Mouse (Mus musculus) gastrocnemius, postnatal 25 days (tissue): Measurements from ENCODE around the gene Olfr190. TPM values are rescaled to one million over a fixed set of nuclear protein-coding genes. Genes with fewer than 3 reads are reported as not detected.
"Not testable (repeated sequence)": the region's sequence is repeated elsewhere in the genome, so short reads cannot be mapped to it uniquely, and the experiment has no call there.

Source experiments
- DNase-seq: peaks from one replicate; pipeline ENCODE4 v3.0.0; 2022
- long read RNA-seq, 2 experiments: library from polyadenylated mRNA; stranded (forward); transcript quantifications; one replicate each; pipeline ENCODE4 v2.0.0; 2021
- total RNA-seq, 2 experiments: library from RNA; stranded (reverse); gene quantifications; 1 replicate in 1 of 2; 2 replicates in 1 of 2; pipeline ENCODE4 v1.2.3; 2021

Gene Olfr190
- total RNA-seq, result not detected
- long read RNA-seq, experiment 1, result 0 reads
- long read RNA-seq, experiment 2, result 0 reads

- DNase-seq, result no peak
Observed at GRCm38 (mm10) chr16:59077905-59078304, at the start of gene Olfr190. TSS of gene Olfr190 (minus strand) at chr16:59078005.

DNA sequence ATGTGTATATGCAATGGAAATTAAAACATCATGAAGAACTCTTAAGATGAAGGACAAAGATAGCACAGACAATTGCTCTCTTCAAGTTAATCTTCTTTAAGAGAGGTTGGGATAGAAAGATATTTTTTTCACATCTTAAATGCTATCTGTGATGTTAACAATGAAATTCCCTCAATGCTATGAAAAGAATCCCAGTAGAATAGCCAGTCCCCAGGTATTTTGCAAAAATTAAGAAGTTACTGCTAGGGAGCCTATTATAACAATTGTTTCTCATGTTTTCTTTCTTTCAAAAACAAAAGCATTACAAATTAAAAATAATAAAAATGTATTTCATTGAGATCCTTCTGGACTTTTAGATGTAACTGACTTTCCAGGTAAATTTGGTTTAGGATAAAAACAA is 43.2 kb upstream of the Olfr190 start, which contains the start of gene Olfr194:
Gene Olfr194 (minus strand): TSS at position 101 of the 400 bp plus-strand sequence.
- DNase-seq, result no peak

DNA sequence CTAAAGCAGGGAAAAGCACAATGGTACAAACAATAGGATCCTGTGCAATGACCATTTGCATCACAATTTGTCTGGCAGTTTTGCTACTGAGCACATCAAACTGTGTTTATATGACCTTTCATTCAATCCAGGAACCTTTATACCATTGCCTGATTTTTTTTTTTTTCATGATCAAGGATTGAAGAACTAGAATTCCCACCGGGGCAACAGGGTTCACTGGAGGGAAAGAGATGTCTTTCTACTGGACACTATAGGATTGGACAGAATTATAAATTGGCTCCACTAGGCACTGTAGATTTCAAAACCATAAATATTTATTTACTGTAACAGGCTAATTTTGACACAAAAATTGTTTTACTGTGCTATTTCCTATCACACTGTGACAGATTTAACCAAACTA is 34.0 kb upstream of the Olfr190 start, which contains the start of gene Olfr193:
Gene Olfr193 (minus strand): TSS at position 101 of the 400 bp plus-strand sequence.
- DNase-seq, result no peak

GRCm38 (mm10) chr16:59108522-59108921 is 30.7 kb upstream of the Olfr190 start:
- DNase-seq, result not testable (repeated sequence)

- DNase-seq, result no peak
Observed at GRCm38 (mm10) chr16:59105312-59105711, 27.5 kb upstream of the Olfr190 start.

GRCm38 (mm10) chr16:59089722-59090121 is 11.9 kb upstream of the Olfr190 start, which contains the start of gene Olfr191:
TSS of gene Olfr191 (minus strand) at chr16:59089822.
- not testable (repeated sequence) for DNase-seq

DNA sequence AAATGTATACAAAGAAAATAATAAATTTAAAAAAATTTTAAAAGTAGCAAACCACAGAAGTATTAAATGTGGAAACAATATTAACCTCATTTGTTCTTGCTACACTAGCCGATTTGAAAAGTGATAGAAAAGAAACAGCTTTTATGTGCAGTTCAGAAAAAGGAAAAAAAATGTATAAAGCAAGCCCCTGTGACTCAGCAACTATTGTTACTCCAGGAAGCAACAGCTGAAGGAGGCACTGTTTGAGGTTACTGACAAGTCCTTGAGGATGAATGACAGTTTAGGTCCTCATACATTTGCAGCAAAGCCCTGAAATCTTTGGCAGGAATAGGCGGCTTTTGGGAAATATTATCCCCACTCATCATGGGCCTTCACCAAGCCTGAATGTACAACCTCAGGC is 3.3 kb upstream of the Olfr190 start:
- not testable (repeated sequence) for DNase-seq

GRCm38 (mm10) chr16:59073520-59073919 is 4.3 kb downstream of the Olfr190 start:
- no peak for DNase-seq

DNA sequence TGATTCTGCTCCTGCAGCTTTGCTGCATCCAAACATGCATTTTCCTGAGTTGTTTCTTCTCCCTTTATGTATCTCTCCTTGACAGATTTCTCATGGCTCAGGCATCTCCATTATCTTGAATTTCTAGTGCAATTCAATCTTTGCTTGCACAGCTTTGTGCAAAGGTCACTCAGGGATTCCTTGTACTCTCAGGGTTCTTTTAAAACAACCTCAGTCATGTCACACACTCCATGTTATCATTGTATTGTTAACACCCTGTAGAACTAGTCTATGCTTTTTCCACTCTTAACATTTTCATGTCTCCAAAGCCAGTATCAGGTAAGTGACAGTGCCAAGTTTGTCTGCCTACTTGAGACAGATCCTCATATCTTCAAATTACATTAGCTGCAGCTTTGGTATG is 6.0 kb downstream of the Olfr190 start:
- no peak for DNase-seq

DNA sequence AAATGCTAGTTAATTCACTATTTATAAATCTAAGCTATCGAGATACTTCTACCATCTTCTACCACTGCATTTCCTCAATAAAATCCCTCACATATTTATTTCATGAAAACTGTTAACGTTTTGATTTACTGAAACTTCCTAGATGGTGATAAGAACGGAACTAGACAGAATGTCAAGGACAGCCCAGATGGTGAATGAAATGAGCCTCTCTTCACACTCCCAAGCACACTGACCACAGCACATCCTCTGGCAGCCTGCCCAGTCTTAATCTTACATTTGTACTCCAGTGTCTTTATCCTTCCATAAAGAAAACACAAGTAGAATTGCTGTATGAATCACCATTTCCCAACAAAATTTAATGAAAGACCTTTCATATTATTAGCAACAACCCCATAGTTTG is 15.4 kb downstream of the Olfr190 start:
- DNase-seq, result not testable (repeated sequence)

DNA sequence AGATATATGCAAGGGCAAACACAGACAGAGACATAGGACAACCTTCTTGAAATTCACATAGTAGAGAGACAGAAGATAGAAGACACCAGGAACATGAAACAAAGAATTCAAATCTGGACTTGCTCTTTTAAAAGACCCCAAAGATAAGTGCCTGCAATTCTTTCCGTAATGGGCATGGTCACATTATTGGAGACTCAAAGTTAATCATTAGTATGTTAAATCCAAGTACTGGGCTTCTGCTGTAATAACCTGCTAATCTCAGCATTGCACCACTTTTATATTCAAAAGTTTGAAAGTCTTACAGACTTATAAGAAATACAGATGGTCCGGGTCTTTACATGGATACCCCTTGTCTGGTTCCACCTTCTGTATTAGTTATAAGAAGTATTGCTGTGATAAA is 28.5 kb downstream of the Olfr190 start:
- not testable (repeated sequence) for DNase-seq

DNA sequence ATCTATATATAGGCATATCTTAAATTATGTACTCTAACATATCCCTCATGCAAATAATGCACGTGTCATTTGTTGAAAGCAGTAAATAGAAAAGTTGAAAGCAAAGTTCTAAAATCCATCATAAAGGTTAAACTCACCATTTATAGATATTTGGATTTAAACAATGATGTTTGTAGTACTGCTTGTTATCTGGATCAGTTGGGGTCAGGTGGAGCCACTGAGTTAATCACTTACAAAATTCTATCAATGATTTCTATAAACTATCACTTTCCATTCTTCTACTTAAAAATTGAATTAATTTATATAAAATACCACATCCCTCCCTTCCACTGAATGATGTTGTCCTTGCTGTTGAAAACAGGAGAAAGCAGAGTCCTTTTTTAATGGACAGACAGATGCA is 28.9 kb downstream of the Olfr190 start:
- no peak for DNase-seq

- no peak for DNase-seq
Observed at GRCm38 (mm10) chr16:59047579-59047978, 30.2 kb downstream of the Olfr190 start.

DNA sequence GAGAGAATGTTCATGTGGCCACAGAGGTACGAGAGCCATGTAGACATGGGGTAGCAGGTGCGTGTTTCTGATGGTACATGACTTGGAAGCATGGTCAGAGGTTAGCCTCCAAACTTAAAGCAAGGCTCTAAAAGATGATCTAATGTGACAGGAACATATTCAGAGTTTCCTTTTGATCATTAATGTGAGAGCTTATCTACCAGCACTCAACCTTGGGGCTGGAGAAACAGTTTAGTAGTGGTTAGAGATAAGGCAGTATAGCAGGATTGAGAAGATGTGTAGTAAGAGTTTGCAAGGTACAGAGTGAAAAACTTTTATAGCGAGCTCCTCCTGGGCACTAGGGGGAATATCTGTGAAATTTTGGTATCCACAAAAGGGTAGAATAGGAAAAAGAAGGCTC is 32.0 kb downstream of the Olfr190 start:
- no peak for DNase-seq

DNA sequence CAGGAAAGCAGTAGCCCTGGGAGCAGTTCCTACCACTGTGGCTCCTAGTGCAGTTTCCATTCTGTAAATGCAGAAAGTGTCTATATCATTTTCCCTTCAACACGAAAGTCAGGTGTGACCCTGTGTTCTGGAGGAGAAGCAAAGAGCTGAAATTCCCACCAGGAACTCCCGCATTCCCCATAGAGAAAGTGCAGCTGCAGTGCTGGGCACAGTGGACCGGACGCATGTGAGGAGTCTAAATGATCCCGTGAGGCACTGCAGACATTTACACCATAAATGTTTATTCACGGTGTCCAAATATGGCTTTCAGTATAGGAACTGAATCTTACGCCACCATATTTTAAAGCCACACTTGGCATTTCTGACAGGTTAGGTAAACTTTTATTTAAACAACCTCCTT is 38.1 kb downstream of the Olfr190 start, which contains the start of gene Olfr187:
Gene Olfr187 (minus strand): TSS at position 58 of the 400 bp plus-strand sequence.
- no peak for DNase-seq

- no peak for DNase-seq
Observed at GRCm38 (mm10) chr16:59030191-59030590, 47.6 kb downstream of the Olfr190 start, which contains the start of gene Olfr186. TSS of gene Olfr186 (minus strand) at chr16:59030291.

Other genes with a start within 250 kb of the Olfr190 start
- gene Olfr177, start 203.2 kb downstream of the Olfr190 start, total RNA-seq, result not detected
- gene Olfr178, start 185.9 kb downstream of the Olfr190 start, total RNA-seq, result not detected
- gene Olfr181, start 149.2 kb downstream of the Olfr190 start, total RNA-seq, result not detected
- gene Olfr180, start 148.6 kb downstream of the Olfr190 start, total RNA-seq, result not detected
- gene Olfr183, start 82.6 kb downstream of the Olfr190 start, total RNA-seq, result not detected
- gene Olfr186, start 47.7 kb downstream of the Olfr190 start, total RNA-seq, result not detected
- not detected for gene Olfr187, start 38.2 kb downstream of the Olfr190 start, total RNA-seq
- not detected for gene Olfr191, start 11.8 kb upstream of the Olfr190 start, total RNA-seq
- gene Olfr193, start 33.9 kb upstream of the Olfr190 start, total RNA-seq, result not detected
- gene Olfr194, start 43.1 kb upstream of the Olfr190 start, total RNA-seq, result not detected
- gene Olfr195, start 69.0 kb upstream of the Olfr190 start, total RNA-seq, result not detected
- not detected for gene Olfr196, start 92.4 kb upstream of the Olfr190 start, total RNA-seq
- not detected for gene Olfr198, start 125.5 kb upstream of the Olfr190 start, total RNA-seq
- not detected for gene Olfr199, start 141.8 kb upstream of the Olfr190 start, total RNA-seq
- gene Olfr201, start 194.6 kb upstream of the Olfr190 start, total RNA-seq, result not detected
- gene Olfr202, start 208.8 kb upstream of the Olfr190 start, total RNA-seq, result not detected
- not detected for gene Olfr203, start 220.9 kb upstream of the Olfr190 start, total RNA-seq
- not detected for gene Olfr204, start 240.2 kb upstream of the Olfr190 start, total RNA-seq